Mouse (Mus musculus) testis, adult 2 months (tissue): ENCODE results near the gene Prph.

Source experiments
- CTCF ChIP-seq: fragments of 200-500 bp; IDR thresholded peaks from 2 replicates; pipeline ENCODE4 v1.5.1; 2012; ENCODE audit warnings: low read depth, mild to moderate bottlenecking, inconsistent platforms, low read length, moderate library complexity; ENCODE audit not compliant: control insufficient read depth, insufficient read depth, insufficient replicate concordance
- POLR2A ChIP-seq: fragments of 200-500 bp; IDR thresholded peaks from 2 replicates; pipeline ENCODE4 v1.6.1; 2012; ENCODE audit warnings: low read depth, mild to moderate bottlenecking, inconsistent platforms, low read length, moderate library complexity; ENCODE audit not compliant: control insufficient read depth

DNA sequence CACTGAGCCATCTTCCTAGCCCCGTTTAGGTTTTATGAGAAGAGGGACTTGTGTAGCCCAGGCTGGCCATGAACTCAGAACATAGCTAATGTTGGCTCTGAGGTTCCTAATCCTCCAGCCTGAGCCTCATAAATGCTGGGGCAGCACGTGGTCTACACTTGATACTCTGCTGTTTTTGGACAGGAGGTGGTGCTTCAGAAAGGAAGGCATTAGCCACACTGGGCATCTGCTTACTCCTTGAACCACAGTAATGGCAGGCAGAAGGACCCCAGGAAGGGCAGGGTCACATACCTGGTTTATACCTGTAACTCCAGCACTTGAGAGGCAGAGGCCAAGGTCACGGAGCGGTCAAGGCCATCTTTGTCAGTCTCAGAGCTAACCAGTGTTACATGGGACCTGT, 36.3 kb upstream of the Prph start:
- no peak for TF ChIP-seq CTCF
- no peak for TF ChIP-seq POLR2A
